Mouse (Mus musculus): Measurements from ENCODE around the gene Elf2. TPM values are rescaled to one million over a fixed set of nuclear protein-coding genes. Genes with fewer than 3 reads are reported as not detected.

The Elf2 gene
- polyA plus RNA-seq, 1 experiment from 2014 or later, result 54.0 TPM

DNA sequence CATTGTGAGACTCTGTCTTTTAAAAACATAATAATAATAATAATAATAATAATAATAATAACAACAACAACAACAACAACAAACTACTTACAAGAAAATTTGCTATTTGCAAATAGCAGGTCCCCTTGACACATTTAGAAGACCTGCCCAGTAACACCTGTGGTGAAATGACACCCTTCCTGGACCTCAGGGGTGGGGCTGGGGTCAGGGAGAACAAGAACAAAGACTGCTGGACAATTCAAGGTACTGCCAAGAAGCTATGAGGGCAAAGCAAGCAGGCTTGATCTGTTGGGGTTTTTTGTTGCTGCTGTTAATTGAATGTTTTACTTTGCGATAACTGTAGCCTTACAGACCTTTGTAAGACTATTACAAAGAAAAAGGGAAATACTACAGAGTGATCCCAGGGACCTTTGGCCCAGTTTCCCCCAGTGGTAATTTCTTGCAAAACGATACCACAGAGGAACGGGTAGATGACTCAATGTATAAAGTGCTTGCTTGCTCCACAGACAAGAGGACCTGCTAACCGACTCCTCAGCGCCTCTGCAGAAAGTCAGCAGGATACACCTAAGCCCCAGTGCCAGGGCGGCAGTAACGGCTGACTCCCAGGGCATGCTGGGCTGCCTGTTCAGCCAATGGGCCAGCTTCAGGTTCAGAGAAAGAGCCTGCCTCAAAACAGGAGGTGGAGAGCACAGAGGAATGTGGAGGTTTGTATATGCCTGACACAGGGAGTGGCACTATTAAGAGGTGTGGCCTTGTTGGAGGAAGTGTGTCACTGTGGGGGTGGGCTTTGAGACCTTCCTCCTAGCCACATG lies 130.8 kb downstream of the Elf2 start:
- Histone ChIP-seq H3K9me3 (ENCODE audit: control insufficient read depth, low read length) (no peaks in the 10 kb centered on the region), H3K9ac (ENCODE audit: low read length) (no peak overlapping the region), H3K27ac (replicated peaks; ENCODE audit: low read depth, low read length) (no peak overlapping the region), H3K36me3 (ENCODE audit: control insufficient read depth, insufficient read depth, low read length) (no peaks in the 10 kb centered on the region), H3K4me2 (ENCODE audit: low read depth, severe bottlenecking) (no peak overlapping the region), H3K4me1 (ENCODE audit: control insufficient read depth, insufficient read depth, low read length) (no peaks in the 10 kb centered on the region), H3K27me3 (ENCODE audit: control insufficient read depth, insufficient read depth, low read length) (no peaks in the 10 kb centered on the region), H3K4me3 (ENCODE audit: low read depth, low read length) (no peak overlapping the region)
- 92% methylated on average over 7 of the region's 7 CpGs for WGBS
- ATAC-seq (ENCODE audit: insufficient number of reproducible peaks, low FRiP score, low TSS enrichment, low read depth), result no peak
- no peak for DNase-seq (ENCODE audit: low spot score)

DNA sequence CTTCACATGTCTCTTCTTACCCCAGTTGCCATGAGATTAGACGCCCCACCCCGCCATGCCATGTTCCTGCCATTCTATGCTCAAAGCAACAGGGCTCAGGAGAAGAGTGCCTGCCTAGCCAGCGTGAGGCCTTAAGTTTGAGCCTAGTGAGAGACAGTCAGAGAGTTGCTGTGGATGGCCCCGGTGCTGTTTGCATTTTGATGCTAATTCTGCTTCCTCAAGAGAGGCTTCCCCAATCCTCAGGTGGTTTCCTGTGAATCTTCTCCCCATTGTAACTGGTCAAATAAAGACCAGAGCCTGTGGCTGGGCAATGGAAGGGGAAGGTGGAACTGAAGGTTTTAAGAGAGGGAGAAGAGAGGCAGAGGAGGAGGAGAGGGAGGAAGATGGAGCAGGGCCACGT lies 131.8 kb downstream of the Elf2 start:
- WGBS, result 42% methylated on average over 5 of the region's 5 CpGs
- Histone ChIP-seq H3K9me3 (ENCODE audit: control insufficient read depth, low read length) (no peaks in the 10 kb centered on the region), H3K36me3 (ENCODE audit: control insufficient read depth, insufficient read depth, low read length) (no peaks in the 10 kb centered on the region), H3K4me3 (ENCODE audit: low read depth, low read length) (no peak overlapping the region), H3K9ac (ENCODE audit: low read length) (no peak overlapping the region), H3K4me1 (ENCODE audit: control insufficient read depth, insufficient read depth, low read length) (no peaks in the 10 kb centered on the region), H3K4me2 (ENCODE audit: low read depth, severe bottlenecking) (no peak overlapping the region), H3K27ac (replicated peaks; ENCODE audit: low read depth, low read length) (no peak overlapping the region), H3K27me3 (ENCODE audit: control insufficient read depth, insufficient read depth, low read length) (no peaks in the 10 kb centered on the region)
- ATAC-seq (ENCODE audit: insufficient number of reproducible peaks, low FRiP score, low TSS enrichment, low read depth) (no peak), DNase-seq (ENCODE audit: low spot score) (no peak)

DNA sequence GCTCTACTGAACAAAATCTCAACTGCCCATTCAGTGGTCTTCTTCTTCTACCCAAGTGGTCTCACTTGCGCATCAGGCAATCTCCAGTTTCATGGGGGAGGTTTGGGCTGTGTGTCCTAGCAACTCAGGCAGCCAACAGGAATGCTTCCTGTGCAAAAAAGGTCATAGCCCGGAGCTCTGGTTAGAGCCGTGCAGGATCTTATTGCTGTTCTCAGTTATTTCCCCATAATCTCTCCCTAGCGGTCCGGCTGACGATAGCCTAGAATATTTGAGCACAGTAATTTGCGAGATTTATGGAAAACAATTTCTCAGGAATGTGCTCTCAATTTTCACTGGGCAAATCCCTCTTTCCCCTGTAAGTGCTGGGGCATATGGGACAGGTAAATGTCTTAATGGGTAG lies 133.9 kb downstream of the Elf2 start:
- H3K9me3 ChIP-seq (ENCODE audit: control insufficient read depth, low read length), result no peaks in the 10 kb centered on the region
- WGBS, result 51% methylated on average over 7 of the region's 7 CpGs
- ATAC-seq (ENCODE audit: insufficient number of reproducible peaks, low FRiP score, low TSS enrichment, low read depth) (peak; percentile 71), DNase-seq (ENCODE audit: low spot score) (peak; percentile 41)
- H3K9ac ChIP-seq (ENCODE audit: low read length), result no peak overlapping the region
- no peak overlapping the region for H3K4me2 ChIP-seq (ENCODE audit: low read depth, severe bottlenecking)
- no peaks in the 10 kb centered on the region for H3K27me3 ChIP-seq (ENCODE audit: control insufficient read depth, insufficient read depth, low read length)
- no peak overlapping the region for H3K27ac ChIP-seq (replicated peaks; ENCODE audit: low read depth, low read length)
- no peak overlapping the region for H3K4me3 ChIP-seq (ENCODE audit: low read depth, low read length)
- H3K36me3 ChIP-seq (ENCODE audit: control insufficient read depth, insufficient read depth, low read length), result no peaks in the 10 kb centered on the region
- no peaks in the 10 kb centered on the region for H3K4me1 ChIP-seq (ENCODE audit: control insufficient read depth, insufficient read depth, low read length)

DNA sequence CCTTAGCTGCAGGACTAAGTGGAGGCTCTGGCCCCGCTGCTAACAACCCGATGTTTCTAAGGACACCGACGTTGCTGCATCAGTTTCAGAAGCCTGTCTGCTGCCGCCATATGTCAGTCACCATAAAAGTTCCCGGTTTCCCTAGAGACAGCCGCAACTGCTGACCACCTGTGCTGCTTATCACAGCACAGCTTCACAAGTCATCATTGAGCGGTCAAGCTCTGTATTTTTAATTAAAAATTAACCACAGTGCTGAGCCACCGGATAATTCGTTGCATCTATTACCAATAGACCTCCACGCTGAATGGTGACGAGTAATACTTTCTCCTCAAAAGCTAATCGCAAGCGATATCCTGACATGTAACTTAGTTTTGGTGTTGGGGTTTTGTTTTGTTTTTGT lies 135.6 kb downstream of the Elf2 start:
- ATAC-seq (ENCODE audit: insufficient number of reproducible peaks, low FRiP score, low TSS enrichment, low read depth) (no peak), DNase-seq (ENCODE audit: low spot score) (no peak)
- no peaks in the 10 kb centered on the region for H3K36me3 ChIP-seq (ENCODE audit: control insufficient read depth, insufficient read depth, low read length)
- no peaks in the 10 kb centered on the region for H3K4me1 ChIP-seq (ENCODE audit: control insufficient read depth, insufficient read depth, low read length)
- no peak overlapping the region for H3K9ac ChIP-seq (ENCODE audit: low read length)
- H3K4me3 ChIP-seq (ENCODE audit: low read depth, low read length), result no peak overlapping the region
- 93% methylated on average over 14 of the region's 14 CpGs for WGBS
- H3K9me3 ChIP-seq (ENCODE audit: control insufficient read depth, low read length), result no peaks in the 10 kb centered on the region
- no peak overlapping the region for H3K27ac ChIP-seq (replicated peaks; ENCODE audit: low read depth, low read length)
- no peaks in the 10 kb centered on the region for H3K27me3 ChIP-seq (ENCODE audit: control insufficient read depth, insufficient read depth, low read length)
- no peak overlapping the region for H3K4me2 ChIP-seq (ENCODE audit: low read depth, severe bottlenecking)

DNA sequence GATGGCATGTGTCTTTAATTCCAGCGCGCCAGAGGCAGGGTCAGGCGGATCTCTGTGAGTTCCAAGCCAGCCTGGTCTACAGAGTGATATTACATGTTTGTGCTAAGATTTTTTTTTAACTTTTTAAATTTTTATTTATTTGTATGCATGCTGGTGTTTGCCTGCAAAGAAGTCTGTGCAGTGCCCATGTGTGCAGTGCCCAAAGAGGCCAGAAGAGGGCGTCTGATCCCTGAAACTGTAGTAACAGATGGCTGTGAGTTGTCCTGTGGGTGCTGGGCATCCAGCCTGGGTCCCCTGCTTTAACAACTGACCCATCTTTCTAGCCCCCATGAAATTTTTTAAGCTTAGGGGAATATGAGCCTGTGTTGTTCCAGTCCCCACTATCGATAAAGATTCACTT lies 136.0 kb downstream of the Elf2 start:
- ATAC-seq (ENCODE audit: insufficient number of reproducible peaks, low FRiP score, low TSS enrichment, low read depth), result no peak
- Histone ChIP-seq H3K27ac (replicated peaks; ENCODE audit: low read depth, low read length) (no peak overlapping the region), H3K9ac (ENCODE audit: low read length) (no peak overlapping the region), H3K4me1 (ENCODE audit: control insufficient read depth, insufficient read depth, low read length) (no peaks in the 10 kb centered on the region), H3K27me3 (ENCODE audit: control insufficient read depth, insufficient read depth, low read length) (no peaks in the 10 kb centered on the region), H3K4me3 (ENCODE audit: low read depth, low read length) (no peak overlapping the region), H3K9me3 (ENCODE audit: control insufficient read depth, low read length) (no peaks in the 10 kb centered on the region), H3K4me2 (ENCODE audit: low read depth, severe bottlenecking) (no peak overlapping the region), H3K36me3 (ENCODE audit: control insufficient read depth, insufficient read depth, low read length) (no peaks in the 10 kb centered on the region)
- no peak for DNase-seq (ENCODE audit: low spot score)
- WGBS, result 85% methylated on average over 5 of the region's 5 CpGs

DNA sequence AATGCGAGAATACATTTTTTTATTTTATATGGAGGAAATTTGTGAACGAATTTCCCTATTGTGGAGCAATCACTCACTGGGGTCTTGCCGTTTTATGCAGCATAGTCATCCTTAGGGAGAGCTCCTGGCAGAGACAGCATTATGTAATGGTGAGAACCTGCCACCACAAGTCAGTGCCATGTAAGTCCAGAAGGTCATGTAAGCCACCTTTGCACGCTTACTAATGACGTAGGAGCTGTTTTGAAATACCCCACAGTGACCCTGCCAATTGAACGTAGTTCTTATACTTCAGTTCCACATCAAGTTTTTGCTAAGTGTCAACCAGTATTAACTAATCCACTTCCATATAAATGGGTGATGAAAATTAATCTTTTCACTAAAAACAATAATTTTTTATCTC lies 136.6 kb downstream of the Elf2 start:
- no peak for DNase-seq (ENCODE audit: low spot score)
- no peak overlapping the region for H3K27ac ChIP-seq (replicated peaks; ENCODE audit: low read depth, low read length)
- H3K4me2 ChIP-seq (ENCODE audit: low read depth, severe bottlenecking), result no peak overlapping the region
- no peaks in the 10 kb centered on the region for H3K9me3 ChIP-seq (ENCODE audit: control insufficient read depth, low read length)
- no peaks in the 10 kb centered on the region for H3K4me1 ChIP-seq (ENCODE audit: control insufficient read depth, insufficient read depth, low read length)
- no peak for ATAC-seq (ENCODE audit: insufficient number of reproducible peaks, low FRiP score, low TSS enrichment, low read depth)
- H3K4me3 ChIP-seq (ENCODE audit: low read depth, low read length), result no peak overlapping the region
- 86% methylated on average over 6 of the region's 6 CpGs for WGBS
- no peaks in the 10 kb centered on the region for H3K36me3 ChIP-seq (ENCODE audit: control insufficient read depth, insufficient read depth, low read length)
- H3K9ac ChIP-seq (ENCODE audit: low read length), result no peak overlapping the region
- no peaks in the 10 kb centered on the region for H3K27me3 ChIP-seq (ENCODE audit: control insufficient read depth, insufficient read depth, low read length)

Small RNA genes lying within 50 kb of the gene (microRNA-seq; reads per million reads assigned to microRNA genes)
- not detected for gene Gm24282

Other genes with a start within 250 kb of the Elf2 start
- gene Noct, start 116.2 kb downstream of the Elf2 start, polyA plus RNA-seq (2014; fragmentation: Nextera tagmentation; extraction: Ambion mirVana), result 14.0 and 14.1 TPM in 2 replicates
- 2.4 and 5.0 TPM in 2 replicates for gene Mgarp, start 56.1 kb upstream of the Elf2 start, polyA plus RNA-seq (2014; fragmentation: Nextera tagmentation; extraction: Ambion mirVana)
- 663 and 706 TPM in 2 replicates for gene Ndufc1, start 68.3 kb upstream of the Elf2 start, polyA plus RNA-seq (2014; fragmentation: Nextera tagmentation; extraction: Ambion mirVana)
- 52.0 and 54.4 TPM in 2 replicates for gene Naa15, start 74.5 kb upstream of the Elf2 start, polyA plus RNA-seq (2014; fragmentation: Nextera tagmentation; extraction: Ambion mirVana)
- gene Rab33b, start 143.3 kb upstream of the Elf2 start, polyA plus RNA-seq (2014; fragmentation: Nextera tagmentation; extraction: Ambion mirVana), result 15.0 and 16.9 TPM in 2 replicates
- 4.7 and 4.9 TPM in 2 replicates for gene Setd7, start 220.2 kb upstream of the Elf2 start, polyA plus RNA-seq (2014; fragmentation: Nextera tagmentation; extraction: Ambion mirVana)

Data from limb, embryonic 11.5 days (tissue).